Mouse (Mus musculus): Measurements from ENCODE around the gene Btg2. TPM values are rescaled to one million over a fixed set of nuclear protein-coding genes. Genes with fewer than 3 reads are reported as not detected.

Btg2 gene
- polyA plus RNA-seq, 1 experiment from 2014 or later: 162 TPM

GRCm38 (mm10) chr1:134096264-134096934 is 17.5 kb upstream of the Btg2 start:
- 43% methylated on average over 14 of the region's 14 CpGs for whole genome bisulfite sequencing
- Histone ChIP-seq H3K27me3 (peaks cover 12% of the 10 kb centered on the region; the same call in 1 of the 2 replicates), H3K36me3 (no peaks in the 10 kb centered on the region), H3K9me3 (no peaks in the 10 kb centered on the region), H3K4me1 (peaks cover 68% of the 10 kb centered on the region), H3K9ac (replicated peaks) (peak overlapping the region; percentile 20; the same call in 1 of the 2 replicates), H3K4me3 (no peak overlapping the region), H3K27ac (replicated peaks) (peak overlapping the region; percentile 83), H3K4me2 (replicated peaks) (peak overlapping the region; percentile 9; the same call in 1 of the 2 replicates)
- ATAC-seq (ENCODE audit: low FRiP score, low read depth): peak; percentile 60

DNA sequence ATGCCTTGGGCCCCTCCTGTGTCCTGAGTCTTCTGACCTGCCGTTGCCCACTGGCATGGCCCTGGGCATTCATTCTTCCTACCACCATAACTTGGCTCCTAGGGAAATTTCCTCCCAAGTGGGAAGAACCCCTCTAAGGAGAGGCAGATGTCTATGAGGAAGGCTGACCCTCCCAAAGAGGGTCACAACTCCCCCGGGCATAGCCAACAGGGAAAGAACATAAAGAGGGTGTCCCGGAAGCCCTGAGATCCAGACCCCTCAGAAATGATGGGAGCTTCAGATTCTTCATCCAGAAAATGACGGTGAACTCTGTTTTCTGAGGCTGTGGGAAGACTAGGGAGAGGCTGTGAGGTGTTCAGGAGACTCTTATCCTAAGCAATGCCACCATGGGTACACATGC is 16.8 kb upstream of the Btg2 start:
- H3K9ac ChIP-seq (replicated peaks): no peak overlapping the region

GRCm38 (mm10) chr1:134095033-134095612 is 16.2 kb upstream of the Btg2 start:
- Histone ChIP-seq H3K9ac (replicated peaks) (no peak overlapping the region), H3K4me2 (replicated peaks) (no peak overlapping the region), H3K36me3 (no peaks in the 10 kb centered on the region), H3K4me3 (no peak overlapping the region), H3K27me3 (peaks cover 9% of the 10 kb centered on the region; the same call in 1 of the 2 replicates), H3K9me3 (no peaks in the 10 kb centered on the region), H3K27ac (replicated peaks) (peak overlapping the region; percentile 83), H3K4me1 (peaks cover 68% of the 10 kb centered on the region)
- no peak for ATAC-seq (ENCODE audit: low FRiP score, low read depth)
- WGBS: 54% methylated on average over 7 of the region's 7 CpGs

More for the DNA sequence above, 16.8 kb upstream of the Btg2 start:
- Histone ChIP-seq H3K4me3 (no peak overlapping the region), H3K27ac (replicated peaks) (peak overlapping the region; percentile 83), H3K36me3 (no peaks in the 10 kb centered on the region), H3K4me1 (peaks cover 68% of the 10 kb centered on the region), H3K4me2 (replicated peaks) (no peak overlapping the region), H3K9me3 (no peaks in the 10 kb centered on the region), H3K27me3 (peaks cover 9% of the 10 kb centered on the region; the same call in 1 of the 2 replicates)
- no peak for ATAC-seq (ENCODE audit: low FRiP score, low read depth)
- WGBS: 88% methylated on average over 4 of the region's 4 CpGs

GRCm38 (mm10) chr1:134093771-134094526 is 15.0 kb upstream of the Btg2 start:
- 72% methylated on average over 13 of the region's 13 CpGs for WGBS
- peaks cover 60% of the 10 kb centered on the region for H3K4me1 ChIP-seq
- H3K27me3 ChIP-seq: peaks cover 9% of the 10 kb centered on the region; the same call in 1 of the 2 replicates
- no peak overlapping the region for H3K4me3 ChIP-seq
- H3K9me3 ChIP-seq: no peaks in the 10 kb centered on the region
- peak overlapping the region; percentile 63 for H3K4me2 ChIP-seq (replicated peaks)
- no peak for ATAC-seq (ENCODE audit: low FRiP score, low read depth)
- peak overlapping the region; percentile 80 for H3K27ac ChIP-seq (replicated peaks)
- no peaks in the 10 kb centered on the region for H3K36me3 ChIP-seq
- peak overlapping the region; percentile 54; the same call in 1 of the 2 replicates for H3K9ac ChIP-seq (replicated peaks)

DNA sequence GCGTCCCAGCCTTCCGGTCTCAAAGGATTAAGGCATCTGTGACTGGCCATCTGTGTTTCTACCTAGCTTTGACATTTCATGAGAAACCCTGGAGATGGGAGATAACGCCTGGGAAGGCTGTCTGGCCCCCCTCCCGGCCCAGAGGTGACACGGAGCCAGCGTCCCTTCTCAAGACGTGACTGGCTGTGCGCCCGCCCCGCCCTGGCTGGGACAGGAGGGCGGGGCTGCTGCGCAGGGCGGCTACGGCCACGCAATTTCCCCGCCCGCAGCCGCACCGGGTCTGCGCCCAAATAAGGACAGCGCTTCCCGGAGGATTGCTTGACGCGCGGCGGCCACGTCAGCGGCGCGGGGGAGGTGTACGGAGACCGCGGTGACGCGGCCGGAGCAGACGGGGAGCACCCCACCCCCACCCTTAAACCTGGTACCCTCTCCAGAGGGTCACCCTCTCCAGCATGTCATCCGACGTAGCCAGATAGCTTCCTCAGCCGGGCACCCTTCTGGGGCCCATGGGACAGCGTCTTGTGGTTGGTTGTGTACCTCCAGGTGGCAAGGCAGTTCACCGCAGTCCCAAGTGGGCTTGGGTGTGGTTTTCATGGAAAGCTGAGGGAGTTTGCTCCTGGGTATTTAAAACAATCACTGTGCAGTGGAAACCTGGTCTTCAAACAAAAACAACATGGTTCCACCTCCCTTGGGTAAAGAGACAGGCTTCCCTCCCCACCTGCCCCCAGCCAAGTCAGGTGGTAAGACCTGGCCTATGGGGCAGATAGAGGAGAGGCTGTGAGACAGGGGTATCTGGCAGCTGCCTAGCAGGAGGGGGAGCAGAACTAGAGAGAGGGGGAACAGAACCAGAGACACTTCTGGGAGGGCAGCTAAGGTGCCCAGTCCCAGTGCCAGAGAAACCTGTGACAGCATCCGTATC is 14.2 kb upstream of the Btg2 start:
- ATAC-seq (ENCODE audit: low FRiP score, low read depth): peak; percentile 78

DNA sequence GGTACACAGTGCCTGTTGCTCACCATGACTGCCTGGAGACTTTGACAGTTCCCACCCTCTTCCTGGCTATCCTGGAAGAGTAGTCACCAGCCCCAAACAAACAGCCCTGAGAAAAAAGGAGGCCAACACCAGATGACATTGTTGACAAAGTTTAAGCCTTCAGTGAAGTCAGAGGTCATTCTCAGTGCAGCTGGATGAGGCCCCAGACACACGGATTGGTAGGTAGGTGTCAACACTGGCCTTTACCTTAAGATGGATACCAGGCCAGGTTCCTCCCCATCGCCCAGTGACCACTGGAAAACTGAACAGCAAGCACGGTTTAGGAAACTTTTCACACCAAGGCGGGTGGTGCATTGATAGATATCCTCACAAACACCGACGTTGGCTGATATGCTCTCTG is 13.4 kb upstream of the Btg2 start:
- Histone ChIP-seq H3K4me1 (peaks cover 44% of the 10 kb centered on the region), H3K9me3 (no peaks in the 10 kb centered on the region), H3K9ac (replicated peaks) (peak overlapping the region; percentile 54; the same call in 1 of the 2 replicates), H3K36me3 (no peaks in the 10 kb centered on the region), H3K4me3 (peak overlapping the region; percentile 42; the same call in 1 of the 2 replicates), H3K4me2 (replicated peaks) (peak overlapping the region; percentile 63), H3K27ac (replicated peaks) (peak overlapping the region; percentile 80), H3K27me3 (peaks cover 9% of the 10 kb centered on the region; the same call in 1 of the 2 replicates)
- ATAC-seq (ENCODE audit: low FRiP score, low read depth): no peak
- WGBS: 28% methylated on average over 6 of the region's 6 CpGs

More for the DNA sequence above, 14.2 kb upstream of the Btg2 start:
- Histone ChIP-seq H3K27me3 (peaks cover 9% of the 10 kb centered on the region; the same call in 1 of the 2 replicates), H3K9me3 (no peaks in the 10 kb centered on the region), H3K27ac (replicated peaks) (peak overlapping the region; percentile 80), H3K4me1 (peaks cover 51% of the 10 kb centered on the region), H3K4me2 (replicated peaks) (peak overlapping the region; percentile 63), H3K36me3 (no peaks in the 10 kb centered on the region), H3K9ac (replicated peaks) (peak overlapping the region; percentile 54), H3K4me3 (peak overlapping the region; percentile 42)
- WGBS: 2% methylated on average over 42 of the region's 43 CpGs

DNA sequence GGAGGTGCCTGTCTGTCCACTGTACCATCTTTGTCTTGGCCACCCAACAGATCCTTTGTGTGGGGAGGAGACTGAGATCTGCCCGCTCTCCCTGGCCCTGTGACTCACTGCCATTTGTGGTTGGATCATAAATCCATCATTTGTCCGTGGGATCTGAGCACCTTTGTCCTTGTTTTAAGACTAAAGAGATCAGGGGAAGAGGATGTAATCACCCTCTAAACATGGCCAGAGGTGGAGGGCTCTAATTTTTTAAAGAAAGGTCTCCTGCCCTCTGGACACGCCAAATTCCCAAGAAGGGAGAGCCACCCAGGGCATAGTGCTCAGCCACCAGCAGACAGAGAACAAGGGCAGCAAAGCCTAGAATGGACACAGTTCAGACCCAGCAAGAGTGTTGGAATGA is 12.9 kb upstream of the Btg2 start:
- 94% methylated on average over 3 of the region's 3 CpGs for WGBS
- Histone ChIP-seq H3K9ac (replicated peaks) (no peak overlapping the region), H3K36me3 (no peaks in the 10 kb centered on the region), H3K9me3 (no peaks in the 10 kb centered on the region), H3K27ac (replicated peaks) (no peak overlapping the region), H3K4me3 (no peak overlapping the region), H3K27me3 (peaks cover 9% of the 10 kb centered on the region; the same call in 1 of the 2 replicates), H3K4me1 (peaks cover 41% of the 10 kb centered on the region), H3K4me2 (replicated peaks) (no peak overlapping the region)
- ATAC-seq (ENCODE audit: low FRiP score, low read depth): no peak

DNA sequence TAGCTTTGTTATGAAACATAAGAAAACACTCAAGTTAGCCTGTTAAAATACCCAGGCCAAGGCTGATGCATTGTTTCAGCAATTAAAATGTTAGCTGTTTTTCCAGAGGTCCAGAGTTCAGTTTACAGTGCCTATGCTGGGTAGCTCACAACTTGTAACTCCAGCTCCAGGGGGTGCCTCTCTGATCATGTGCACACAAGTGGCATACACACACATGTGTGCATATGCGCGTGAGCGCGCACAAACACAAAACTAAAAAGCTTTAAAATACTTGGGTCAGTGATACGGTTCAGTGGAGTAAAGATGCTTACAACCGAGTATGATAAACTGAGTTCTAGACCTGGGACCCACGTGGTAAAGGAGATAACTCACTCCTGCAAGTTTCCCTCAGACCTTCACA is 10.2 kb upstream of the Btg2 start:
- Histone ChIP-seq H3K4me2 (replicated peaks) (no peak overlapping the region), H3K9me3 (no peaks in the 10 kb centered on the region), H3K4me1 (peaks cover 28% of the 10 kb centered on the region), H3K9ac (replicated peaks) (no peak overlapping the region), H3K27ac (replicated peaks) (no peak overlapping the region), H3K36me3 (no peaks in the 10 kb centered on the region), H3K27me3 (peaks cover 9% of the 10 kb centered on the region; the same call in 1 of the 2 replicates), H3K4me3 (no peak overlapping the region)
- 89% methylated on average over 7 of the region's 7 CpGs for WGBS
- no peak for ATAC-seq (ENCODE audit: low FRiP score, low read depth)

- peak overlapping the region; percentile 40 for H3K27ac ChIP-seq (replicated peaks)
- H3K36me3 ChIP-seq: no peaks in the 10 kb centered on the region
- no peaks in the 10 kb centered on the region for H3K9me3 ChIP-seq
- H3K4me3 ChIP-seq: no peak overlapping the region
- H3K4me1 ChIP-seq: peaks cover 20% of the 10 kb centered on the region
- no peak for ATAC-seq (ENCODE audit: low FRiP score, low read depth)
- H3K27me3 ChIP-seq: peaks cover 6% of the 10 kb centered on the region; the same call in 1 of the 2 replicates
- peak overlapping the region; percentile 0; the same call in 1 of the 2 replicates for H3K9ac ChIP-seq (replicated peaks)
- no peak overlapping the region for H3K4me2 ChIP-seq (replicated peaks)
- WGBS: 43% methylated on average over 16 of the region's 16 CpGs
Observed at GRCm38 (mm10) chr1:134086811-134087398, 8.0 kb upstream of the Btg2 start.

GRCm38 (mm10) chr1:134086017-134086416 is 7.1 kb upstream of the Btg2 start:
- Histone ChIP-seq H3K4me3 (no peak overlapping the region), H3K4me2 (replicated peaks) (no peak overlapping the region), H3K27ac (replicated peaks) (peak overlapping the region; percentile 40; the same call in 1 of the 2 replicates), H3K36me3 (no peaks in the 10 kb centered on the region), H3K9ac (replicated peaks) (0 out of 2 replicates have a peak overlapping the region, but pooled peaks have one; percentile 37), H3K27me3 (no peaks in the 10 kb centered on the region; the same call in 1 of the 2 replicates), H3K9me3 (no peaks in the 10 kb centered on the region), H3K4me1 (peaks cover 20% of the 10 kb centered on the region)
- WGBS: 12% methylated on average over 3 of the region's 3 CpGs
- peak; percentile 41; the same call in 1 of the 2 replicates for ATAC-seq (ENCODE audit: low FRiP score, low read depth)

Data from midbrain, embryonic 12.5 days (tissue).